18 mouse cellular contexts compared by ENCODE assay signal in genomic region chr2:91600475-91600874, GRCm38 (mm10). TPM values are rescaled to one million over a fixed set of nuclear protein-coding genes. Genes with fewer than 3 reads are reported as not detected.
DNase-seq lines count a peak whose midpoint lies in the region.
"Had no signal": no experiment of that assay in that cellular context is flagged by ENCODE, and none has a peak within 500 bp of the region (broad histone marks: within the 10 kb centered on the region; RNA-seq: fewer than 3 reads in every experiment).

No protein-coding gene starts in this region.

- DNase-seq in layer of hippocampus, adult 9-10 months (ENCODE audit: low spot score), result peak; percentile 12
- no peak for DNase-seq in layer of hippocampus, postnatal 10 days (ENCODE audit: low spot score in 2 of 2)
- DNase-seq in right cerebral cortex, adult 2 months (ENCODE audit: low spot score in 2 of 2), result peak; percentile 26 to 37
- no peak for DNase-seq in right cerebral cortex, postnatal 14 days
- DNase-seq in left cerebral cortex, postnatal 36 days (ENCODE audit: low spot score in 2 of 2), result peak; percentile 14 to 16
- DNase-seq in urinary bladder, postnatal 25 days (ENCODE audit: low spot score), result no peak
- DNase-seq in cerebellum, postnatal 14 days, result no peak
- DNase-seq: adrenal gland, postnatal 25 days; cerebellum, adult 18-20 months; cerebellum, postnatal 25 days; gastrocnemius, postnatal 14 days; heart, postnatal 14 days; kidney, adult 18-20 months; kidney, postnatal 36 days; liver; lung, adult 2 months; lung, postnatal 10 days had no signal

- intact Hi-C loops in left cerebral cortex, postnatal 36 days (cut with DNase I), result loop anchor here (5.0 kb wide), 1 partner anchor 33 kb away; no protein-coding TSS in a partner anchor

RNA-seq across cellular contexts. Expression of gene F2, which starts 35.7 kb away (rescaled TPM):
- total RNA-seq in layer of hippocampus, postnatal 10 days (2021), result under 1 TPM; 0.18 to 0.20 TPM
- total RNA-seq in left cerebral cortex, postnatal 36 days (2021), result not detected
- total RNA-seq: granulocyte monocyte progenitor cell, adult 5-6 weeks had no signal

RNA-seq across cellular contexts. Expression of gene Zfp408, which starts 49.1 kb away (rescaled TPM):
- 10 to 100 TPM; 15.1 to 17.0 TPM for total RNA-seq in layer of hippocampus, postnatal 10 days (2021)
- total RNA-seq in left cerebral cortex, postnatal 36 days (2021), result 10 to 100 TPM in 1 of 2 experiments, 1 to 10 TPM in 1; 9.6 to 14.6 TPM

RNA-seq across cellular contexts. Expression of gene Arhgap1, which starts 49.2 kb away (rescaled TPM):
- 10 to 100 TPM; 66.9 to 68.3 TPM for total RNA-seq in layer of hippocampus, postnatal 10 days (2021)
- total RNA-seq in left cerebral cortex, postnatal 36 days (2021), result 10 to 100 TPM; 69.2 to 75.7 TPM

Comparison
In these comparisons a context has a peak if more than half of its experiments do, and no peak if none do; other contexts are left out.
1. DNase-seq: peak in layer of hippocampus, adult 9-10 months (single experiment), right cerebral cortex, adult 2 months (2 of 2) and left cerebral cortex, postnatal 36 days (2 of 2); none in layer of hippocampus, postnatal 10 days (0 of 2), right cerebral cortex, postnatal 14 days (single experiment), urinary bladder, postnatal 25 days (single experiment) and cerebellum, postnatal 14 days (0 of 2).